Mouse (Mus musculus) brain, embryonic 14.5 days (tissue): ENCODE measurements around the gene Mrpl50.

Experiments
- CTCF ChIP-seq: fragments of 200-500 bp; IDR thresholded peaks from 2 replicates; pipeline ENCODE4 v1.5.1; 2012; ENCODE audit warnings: inconsistent platforms, mild to moderate bottlenecking, moderate library complexity, borderline replicate concordance; ENCODE audit not compliant: insufficient read depth, insufficient read length; ENCODE audit errors: extremely low read depth
- POLR2A ChIP-seq: fragments of 200-500 bp; IDR thresholded peaks from 2 replicates; pipeline ENCODE4 v1.6.1; 2012; ENCODE audit warnings: mild to moderate bottlenecking, inconsistent platforms, borderline replicate concordance; ENCODE audit not compliant: poor library complexity, insufficient read depth, insufficient read length, severe bottlenecking; ENCODE audit errors: extremely low read depth

- no peak for TF ChIP-seq POLR2A
- TF ChIP-seq CTCF, result no peak
These were observed 18.8 kb upstream of the Mrpl50 start for GRCm38 (mm10) chr4:49539665-49540064.
